Mouse (Mus musculus) liver, postnatal 0 days (tissue): ENCODE measurements at regions not wholly inside any gene's neighbourhood (a gene's known extent, or its start where the extent isn't known, plus 50 kb on each side); places are given as distances from the start of the nearest gene placed in this dataset.

Experiments
- CTCF ChIP-seq: sonication (generic); IDR thresholded peaks from 2 replicates; pipeline ENCODE4 v1.5.1; 2016; ENCODE audit warnings: antibody characterized with exemption, low read depth
- EP300 ChIP-seq: IDR thresholded peaks from 2 replicates; pipeline ENCODE4 v1.6.1; 2016; ENCODE audit warnings: antibody characterized with exemption, low read depth, mild to moderate bottlenecking

DNA sequence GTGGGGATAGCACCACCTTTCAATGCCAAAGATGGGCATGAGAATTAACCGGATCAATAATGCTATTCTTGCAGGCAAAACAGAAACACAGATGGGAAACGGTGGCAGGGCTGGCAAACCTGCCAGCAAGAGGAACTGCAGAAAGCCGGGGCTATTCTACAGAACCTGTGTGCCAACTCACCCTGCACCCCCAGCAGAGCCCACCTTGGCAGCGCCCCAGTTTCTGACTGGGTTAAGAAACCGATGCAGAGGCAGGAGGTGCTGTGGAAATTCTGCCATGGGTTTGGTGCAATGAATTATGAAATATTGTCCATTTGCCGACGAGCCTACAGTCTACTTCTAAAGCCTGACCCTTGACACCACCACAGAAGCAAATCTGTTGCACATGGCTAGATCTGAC, 112.7 kb upstream of the Xylt1 start:
- TF ChIP-seq CTCF (no peak), EP300 (no peak)
